Mouse (Mus musculus): ENCODE measurements around the gene Tnp1. TPM values are rescaled to one million over a fixed set of nuclear protein-coding genes. Genes with fewer than 3 reads are reported as not detected.

Gene Tnp1
- total RNA-seq, 1 experiment = not detected

DNA sequence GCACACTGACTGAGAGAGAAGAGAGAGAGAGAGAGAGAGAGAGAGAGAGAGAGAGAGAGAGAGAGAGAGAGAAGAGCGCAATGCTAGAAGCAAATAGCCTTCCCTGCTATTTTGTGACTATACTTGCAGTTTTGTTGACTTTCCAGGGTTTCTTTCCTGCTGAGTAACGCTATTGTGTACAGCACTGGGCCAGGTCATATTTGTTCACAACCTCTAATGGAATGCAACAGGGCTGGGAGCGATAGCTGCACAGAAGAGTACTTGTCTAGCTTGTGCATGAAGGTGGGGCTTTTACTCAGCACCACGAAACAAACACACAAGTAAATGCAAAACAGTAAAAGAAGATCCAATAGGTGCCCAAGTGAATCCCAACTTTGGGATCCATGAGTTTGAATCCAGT, 11.7 kb upstream of the Tnp1 start:
- Histone ChIP-seq H3K9ac (ENCODE audit: insufficient read depth, low read depth, low read length, poor library complexity, severe bottlenecking) (no peak overlapping the region), H3K36me3 (ENCODE audit: control insufficient read depth, insufficient read depth, low read length, poor library complexity, severe bottlenecking) (no peaks in the 10 kb centered on the region), H3K4me1 (ENCODE audit: control insufficient read depth in 2 of 2, insufficient read depth in 2 of 2, low read length in 2 of 2, poor library complexity in 1 of 2) (no peaks in the 10 kb centered on the region), H3K9me3 (ENCODE audit: control insufficient read depth, insufficient read depth, low read depth, low read length) (no peaks in the 10 kb centered on the region), H3K4me3 (ENCODE audit: insufficient read depth in 1 of 2, low read depth in 1 of 2, low read length in 2 of 2, poor library complexity in 1 of 2, severe bottlenecking in 1 of 2) (no peak overlapping the region), H3K27ac (ENCODE audit: insufficient read depth, low read depth, low read length, poor library complexity, severe bottlenecking) (no peak overlapping the region)
- TF ChIP-seq MAFK (IDR thresholded peaks at IDR 0.05; ENCODE audit: insufficient read depth, low read depth, low read length) (no peak), ZNF384 (IDR thresholded peaks at IDR 0.05; ENCODE audit: low read depth, low read length) (no peak), HCFC1 (IDR thresholded peaks at IDR 0.05; ENCODE audit: borderline replicate concordance, insufficient read depth, low read length) (no peak), ZC3H11A (IDR thresholded peaks at IDR 0.05; ENCODE audit: borderline replicate concordance, low read depth, low read length) (no peak), CHD2 (IDR thresholded peaks at IDR 0.05; ENCODE audit: low read depth, low read length) (no peak)
- no peak for DNase-seq (ENCODE audit: low read depth, low spot score)
- in situ Hi-C loops (cut with MboI; ENCODE audit: low sequenced_read_pairs in 2 of 2, unreplicated experiment in 2 of 2) = no loop called here

DNA sequence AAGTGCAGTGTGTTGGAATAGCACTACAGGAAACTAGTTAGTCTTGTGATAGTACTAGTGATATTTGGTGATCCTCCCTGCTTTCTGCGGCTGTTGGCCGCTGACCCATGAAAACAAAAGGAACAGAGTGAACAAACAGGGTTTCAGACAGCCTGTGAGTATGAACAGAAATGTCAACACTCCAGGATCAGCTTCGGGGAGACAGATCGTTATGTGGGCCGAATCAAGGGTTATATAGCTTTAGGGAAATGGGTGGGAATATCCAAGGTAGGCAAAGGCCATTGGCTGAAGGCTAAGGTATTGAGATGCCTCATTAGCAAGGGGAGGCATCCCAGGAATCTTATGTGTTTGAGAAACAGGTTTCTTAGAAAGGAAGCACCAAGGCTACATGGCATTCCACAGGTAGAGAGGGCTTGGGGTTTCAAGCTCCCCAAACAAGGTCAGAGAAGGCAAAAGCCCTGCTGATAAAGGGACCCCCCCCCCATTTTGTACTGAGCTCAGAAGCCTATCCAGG, 11.1 kb upstream of the Tnp1 start:
- no peak for DNase-seq (ENCODE audit: low read depth, low spot score)
- Histone ChIP-seq H3K4me1 (ENCODE audit: control insufficient read depth in 2 of 2, insufficient read depth in 2 of 2, low read length in 2 of 2, poor library complexity in 1 of 2) (no peaks in the 10 kb centered on the region), H3K27ac (ENCODE audit: insufficient read depth, low read depth, low read length, poor library complexity, severe bottlenecking) (no peak overlapping the region), H3K36me3 (ENCODE audit: control insufficient read depth, insufficient read depth, low read length, poor library complexity, severe bottlenecking) (no peaks in the 10 kb centered on the region), H3K9ac (ENCODE audit: insufficient read depth, low read depth, low read length, poor library complexity, severe bottlenecking) (no peak overlapping the region), H3K9me3 (ENCODE audit: control insufficient read depth, insufficient read depth, low read depth, low read length) (no peaks in the 10 kb centered on the region), H3K4me3 (ENCODE audit: insufficient read depth in 1 of 2, low read depth in 1 of 2, low read length in 2 of 2, poor library complexity in 1 of 2, severe bottlenecking in 1 of 2) (no peak overlapping the region)
- in situ Hi-C loops (cut with MboI; ENCODE audit: low sequenced_read_pairs in 2 of 2, unreplicated experiment in 2 of 2) = no loop called here
- TF ChIP-seq HCFC1 (IDR thresholded peaks at IDR 0.05; ENCODE audit: borderline replicate concordance, insufficient read depth, low read length) (no peak), ZNF384 (IDR thresholded peaks at IDR 0.05; ENCODE audit: low read depth, low read length) (no peak), ZC3H11A (IDR thresholded peaks at IDR 0.05; ENCODE audit: borderline replicate concordance, low read depth, low read length) (no peak), CHD2 (IDR thresholded peaks at IDR 0.05; ENCODE audit: low read depth, low read length) (no peak), MAFK (IDR thresholded peaks at IDR 0.05; ENCODE audit: insufficient read depth, low read depth, low read length) (no peak)

DNA sequence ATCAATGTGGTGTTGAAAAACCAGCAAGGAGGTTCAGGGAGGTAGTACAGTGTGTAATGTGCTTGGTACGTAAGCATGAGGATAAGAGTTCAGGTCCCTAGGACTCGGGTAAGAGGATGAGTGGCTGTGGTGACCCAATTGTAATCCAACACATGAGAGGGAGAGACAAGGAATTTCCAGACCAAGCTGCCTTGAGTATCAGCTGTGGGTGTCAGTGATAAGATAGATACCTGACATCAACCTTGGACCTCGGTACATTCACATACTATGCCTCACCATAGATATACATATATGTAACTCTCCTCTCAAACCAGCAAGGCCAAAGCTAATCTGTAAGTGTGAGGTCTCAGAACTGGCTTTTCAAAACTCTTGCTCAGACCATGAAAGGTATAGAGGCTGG, 10.4 kb upstream of the Tnp1 start:
- Histone ChIP-seq H3K9me3 (ENCODE audit: control insufficient read depth, insufficient read depth, low read depth, low read length) (no peaks in the 10 kb centered on the region), H3K4me1 (ENCODE audit: control insufficient read depth in 2 of 2, insufficient read depth in 2 of 2, low read length in 2 of 2, poor library complexity in 1 of 2) (no peaks in the 10 kb centered on the region), H3K9ac (ENCODE audit: insufficient read depth, low read depth, low read length, poor library complexity, severe bottlenecking) (no peak overlapping the region), H3K36me3 (ENCODE audit: control insufficient read depth, insufficient read depth, low read length, poor library complexity, severe bottlenecking) (no peaks in the 10 kb centered on the region), H3K4me3 (ENCODE audit: insufficient read depth in 1 of 2, low read depth in 1 of 2, low read length in 2 of 2, poor library complexity in 1 of 2, severe bottlenecking in 1 of 2) (no peak overlapping the region), H3K27ac (ENCODE audit: insufficient read depth, low read depth, low read length, poor library complexity, severe bottlenecking) (no peak overlapping the region)
- DNase-seq (ENCODE audit: low read depth, low spot score) = no peak
- in situ Hi-C loops (cut with MboI; ENCODE audit: low sequenced_read_pairs in 2 of 2, unreplicated experiment in 2 of 2) = no loop called here
- TF ChIP-seq ZNF384 (IDR thresholded peaks at IDR 0.05; ENCODE audit: low read depth, low read length) (no peak), MAFK (IDR thresholded peaks at IDR 0.05; ENCODE audit: insufficient read depth, low read depth, low read length) (no peak), CHD2 (IDR thresholded peaks at IDR 0.05; ENCODE audit: low read depth, low read length) (no peak), ZC3H11A (IDR thresholded peaks at IDR 0.05; ENCODE audit: borderline replicate concordance, low read depth, low read length) (no peak), HCFC1 (IDR thresholded peaks at IDR 0.05; ENCODE audit: borderline replicate concordance, insufficient read depth, low read length) (no peak)

DNA sequence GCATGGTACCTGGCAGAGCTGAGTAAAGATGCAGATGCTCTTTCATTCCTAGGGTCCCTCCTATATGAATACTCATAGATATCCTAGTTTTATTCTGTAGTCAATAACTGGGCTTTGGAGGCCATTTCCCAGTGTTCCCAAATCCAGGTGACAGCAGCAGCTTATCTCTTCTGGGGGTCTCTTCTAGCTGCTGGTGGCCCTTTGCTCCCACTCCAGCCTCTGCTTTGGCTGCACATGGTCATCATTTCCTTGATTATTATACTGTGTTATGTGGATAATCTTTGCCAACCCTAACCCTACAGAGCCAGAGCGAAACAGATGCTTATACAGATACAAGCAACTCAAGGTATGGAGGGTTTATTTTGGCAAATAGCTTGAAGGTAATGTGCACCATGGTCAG, 8.9 kb downstream of the Tnp1 start:
- no peak for DNase-seq (ENCODE audit: low read depth, low spot score)
- no peak overlapping the region for H3K4me3 ChIP-seq (ENCODE audit: insufficient read depth in 1 of 2, low read depth in 1 of 2, low read length in 2 of 2, poor library complexity in 1 of 2, severe bottlenecking in 1 of 2)

DNA sequence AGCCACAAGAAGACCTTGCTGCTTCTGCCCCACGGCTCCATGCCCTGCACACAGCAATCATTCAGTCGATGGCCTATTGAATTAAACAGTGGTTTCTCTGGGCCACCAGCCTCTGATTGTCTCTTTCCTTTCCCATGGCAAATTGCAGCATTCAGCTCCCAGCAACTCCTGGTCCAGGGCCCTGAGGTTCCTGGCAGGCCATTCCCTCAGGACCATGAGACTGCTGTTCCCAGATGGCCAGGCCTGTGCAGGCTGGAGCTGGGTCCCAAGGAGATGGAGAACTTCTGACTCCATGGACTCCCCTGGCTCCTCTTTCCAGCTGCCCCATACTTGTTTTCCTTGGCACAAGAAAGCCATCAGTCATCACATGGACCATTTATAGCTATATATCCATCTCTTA, 10.8 kb downstream of the Tnp1 start:
- no peaks in the 10 kb centered on the region for H3K4me1 ChIP-seq (ENCODE audit: control insufficient read depth in 2 of 2, insufficient read depth in 2 of 2, low read length in 2 of 2, poor library complexity in 1 of 2)
- in situ Hi-C loops (cut with MboI; ENCODE audit: low sequenced_read_pairs in 2 of 2, unreplicated experiment in 2 of 2) = no loop called here
- H3K9me3 ChIP-seq (ENCODE audit: control insufficient read depth, insufficient read depth, low read depth, low read length) = no peaks in the 10 kb centered on the region
- no peak for DNase-seq (ENCODE audit: low read depth, low spot score)
- H3K4me3 ChIP-seq (ENCODE audit: insufficient read depth in 1 of 2, low read depth in 1 of 2, low read length in 2 of 2, poor library complexity in 1 of 2, severe bottlenecking in 1 of 2) = no peak overlapping the region
- no peak overlapping the region for H3K9ac ChIP-seq (ENCODE audit: insufficient read depth, low read depth, low read length, poor library complexity, severe bottlenecking)
- no peaks in the 10 kb centered on the region for H3K36me3 ChIP-seq (ENCODE audit: control insufficient read depth, insufficient read depth, low read length, poor library complexity, severe bottlenecking)
- H3K27ac ChIP-seq (ENCODE audit: insufficient read depth, low read depth, low read length, poor library complexity, severe bottlenecking) = no peak overlapping the region
- TF ChIP-seq ZNF384 (IDR thresholded peaks at IDR 0.05; ENCODE audit: low read depth, low read length) (no peak), CHD2 (IDR thresholded peaks at IDR 0.05; ENCODE audit: low read depth, low read length) (no peak), HCFC1 (IDR thresholded peaks at IDR 0.05; ENCODE audit: borderline replicate concordance, insufficient read depth, low read length) (no peak), MAFK (IDR thresholded peaks at IDR 0.05; ENCODE audit: insufficient read depth, low read depth, low read length) (no peak), ZC3H11A (IDR thresholded peaks at IDR 0.05; ENCODE audit: borderline replicate concordance, low read depth, low read length) (no peak)

More for the DNA sequence above, 8.9 kb downstream of the Tnp1 start:
- TF ChIP-seq MAFK (IDR thresholded peaks at IDR 0.05; ENCODE audit: insufficient read depth, low read depth, low read length) (no peak), CHD2 (IDR thresholded peaks at IDR 0.05; ENCODE audit: low read depth, low read length) (no peak), HCFC1 (IDR thresholded peaks at IDR 0.05; ENCODE audit: borderline replicate concordance, insufficient read depth, low read length) (no peak), ZNF384 (IDR thresholded peaks at IDR 0.05; ENCODE audit: low read depth, low read length) (no peak), ZC3H11A (IDR thresholded peaks at IDR 0.05; ENCODE audit: borderline replicate concordance, low read depth, low read length) (no peak)
- Histone ChIP-seq H3K9me3 (ENCODE audit: control insufficient read depth, insufficient read depth, low read depth, low read length) (no peaks in the 10 kb centered on the region), H3K36me3 (ENCODE audit: control insufficient read depth, insufficient read depth, low read length, poor library complexity, severe bottlenecking) (no peaks in the 10 kb centered on the region), H3K4me1 (ENCODE audit: control insufficient read depth in 2 of 2, insufficient read depth in 2 of 2, low read length in 2 of 2, poor library complexity in 1 of 2) (no peaks in the 10 kb centered on the region), H3K9ac (ENCODE audit: insufficient read depth, low read depth, low read length, poor library complexity, severe bottlenecking) (no peak overlapping the region), H3K27ac (ENCODE audit: insufficient read depth, low read depth, low read length, poor library complexity, severe bottlenecking) (no peak overlapping the region)
- in situ Hi-C loops (cut with MboI; ENCODE audit: low sequenced_read_pairs in 2 of 2, unreplicated experiment in 2 of 2) = no loop called here

Measured in ES-E14 (cell line).